Mouse (Mus musculus) thymus, adult 2 months (tissue): ENCODE results near the gene Rsbn1l. TPM values are rescaled to one million over a fixed set of nuclear protein-coding genes. Genes with fewer than 3 reads are reported as not detected.
A peak's percentile ranks its signal among the peaks of the same experiment; 100 is the strongest.

Source experiments
- DNase-seq: peaks from one replicate; pipeline ENCODE4 v3.0.0; 2021
- H3K27ac ChIP-seq: fragments of 200-500 bp; 2 replicates; pipeline ENCODE4 v1.5.1; 2012; ENCODE audit warnings: low read length, control low read depth; ENCODE audit not compliant: control insufficient read depth, insufficient read depth
- H3K27me3 ChIP-seq: fragments of 200-500 bp; 2 replicates; pipeline ENCODE4 v1.6.1; 2012; ENCODE audit warnings: mild to moderate bottlenecking, low read length, moderate library complexity, mixed read lengths; ENCODE audit not compliant: control insufficient read depth, insufficient read depth
- H3K36me3 ChIP-seq: fragments of 200-500 bp; 2 replicates; pipeline ENCODE4 v1.6.1; 2012; ENCODE audit warnings: mild to moderate bottlenecking, low read length, moderate library complexity; ENCODE audit not compliant: control insufficient read depth, insufficient read depth
- H3K4me1 ChIP-seq: fragments of 200-500 bp; replicated peaks from 2 replicates; pipeline ENCODE4 v1.6.1; 2012; ENCODE audit warnings: low read length; ENCODE audit not compliant: control insufficient read depth, insufficient read depth
- H3K4me3 ChIP-seq: fragments of 200-500 bp; 2 replicates; pipeline ENCODE4 v1.5.1; 2012; ENCODE audit warnings: mild to moderate bottlenecking, low read length, control low read depth, moderate library complexity; ENCODE audit not compliant: control insufficient read depth, insufficient read depth
- CTCF ChIP-seq: fragments of 200-500 bp; IDR thresholded peaks from 2 replicates; pipeline ENCODE4 v1.5.1; 2012; ENCODE audit warnings: mild to moderate bottlenecking, control low read depth, low read length, moderate library complexity, borderline replicate concordance; ENCODE audit not compliant: control insufficient read depth, poor library complexity, insufficient read depth; ENCODE audit errors: extremely low read depth
- POLR2A ChIP-seq: fragments of 200-500 bp; IDR thresholded peaks from 2 replicates; pipeline ENCODE4 v1.6.1; 2012; ENCODE audit warnings: mild to moderate bottlenecking, low read length, control low read depth, moderate library complexity; ENCODE audit not compliant: control insufficient read depth, poor library complexity, insufficient read depth; ENCODE audit errors: extremely low read depth
- WGBS: fragments of 180-500 bp; shearing (Covaris S2); methylation state at CpG from one replicate; pipeline ENCODE4 v1.1.7; 2018; 5-methylcytosine and 5-hydroxymethylcytosine counted together
- polyA plus RNA-seq: library from polyadenylated mRNA; depleted of rRNA; stranded (reverse); fragments of >200 nt; gene quantifications from 2 replicates; pipeline ENCODE4 v1.2.3, GENCODE M21; 2012

The Rsbn1l gene
- polyA plus RNA-seq, 1 experiment, result 15.0 TPM

GRCm38 (mm10) chr5:20942523-20942922, 13.7 kb downstream of the Rsbn1l start:
- TF ChIP-seq POLR2A (no peak), CTCF (no peak)
- no peaks in the 10 kb centered on the region for H3K27me3 ChIP-seq
- WGBS, result 36% methylated on average over 3 of the region's 3 CpGs
- H3K27ac ChIP-seq, result peak overlapping the region; percentile 39; the same call in 1 of the 2 replicates
- H3K36me3 ChIP-seq, result no peaks in the 10 kb centered on the region
- no peak overlapping the region for H3K4me3 ChIP-seq
- no peak for DNase-seq
- H3K4me1 ChIP-seq, result peaks cover 42% of the 10 kb centered on the region

GRCm38 (mm10) chr5:20941205-20941604, 15.0 kb downstream of the Rsbn1l start:
- Histone ChIP-seq H3K4me1 (peaks cover 37% of the 10 kb centered on the region), H3K4me3 (no peak overlapping the region), H3K36me3 (no peaks in the 10 kb centered on the region), H3K27ac (peak overlapping the region; percentile 64; the same call in 1 of the 2 replicates), H3K27me3 (no peaks in the 10 kb centered on the region)
- under 1% methylated on average over 5 of the region's 5 CpGs for WGBS
- peak; percentile 60 for DNase-seq
- no peak for TF ChIP-seq POLR2A
- no peak for TF ChIP-seq CTCF

- Histone ChIP-seq H3K36me3 (no peaks in the 10 kb centered on the region), H3K4me1 (peaks cover 38% of the 10 kb centered on the region), H3K27ac (no peak overlapping the region), H3K27me3 (no peaks in the 10 kb centered on the region), H3K4me3 (no peak overlapping the region)
- no peak for TF ChIP-seq POLR2A
- no peak for TF ChIP-seq CTCF
- DNase-seq, result no peak
- WGBS, result 45% methylated on average over 4 of the region's 4 CpGs
Measured at GRCm38 (mm10) chr5:20940696-20941095, 15.5 kb downstream of the Rsbn1l start.

- TF ChIP-seq POLR2A, result no peak
- TF ChIP-seq CTCF, result no peak
- H3K36me3 ChIP-seq, result no peaks in the 10 kb centered on the region
- no peak overlapping the region for H3K27ac ChIP-seq
- H3K27me3 ChIP-seq, result no peaks in the 10 kb centered on the region
- no peak for DNase-seq
- 93% methylated on average over 6 of the region's 6 CpGs for WGBS
- H3K4me1 ChIP-seq, result peaks cover 34% of the 10 kb centered on the region
- H3K4me3 ChIP-seq, result no peak overlapping the region
Measured at GRCm38 (mm10) chr5:20940040-20940571, 16.1 kb downstream of the Rsbn1l start.

GRCm38 (mm10) chr5:20938523-20938922, 17.7 kb downstream of the Rsbn1l start:
- Histone ChIP-seq H3K27ac (peak overlapping the region; percentile 25; the same call in 1 of the 2 replicates), H3K4me1 (peaks cover 31% of the 10 kb centered on the region), H3K27me3 (no peaks in the 10 kb centered on the region), H3K36me3 (no peaks in the 10 kb centered on the region), H3K4me3 (no peak overlapping the region)
- no peak for TF ChIP-seq POLR2A
- no peak for TF ChIP-seq CTCF
- DNase-seq, result no peak
- WGBS, result 24% methylated on average over 5 of the region's 5 CpGs

GRCm38 (mm10) chr5:20935934-20936333, 20.3 kb downstream of the Rsbn1l start:
- TF ChIP-seq CTCF, result no peak
- TF ChIP-seq POLR2A, result no peak
- DNase-seq, result no peak
- Histone ChIP-seq H3K27me3 (no peaks in the 10 kb centered on the region), H3K36me3 (no peaks in the 10 kb centered on the region), H3K4me3 (no peak overlapping the region), H3K4me1 (peaks cover 24% of the 10 kb centered on the region), H3K27ac (no peak overlapping the region)
- 69% methylated on average over 5 of the region's 5 CpGs for WGBS

GRCm38 (mm10) chr5:20932585-20932984, 23.6 kb downstream of the Rsbn1l start:
- no peaks in the 10 kb centered on the region for H3K27me3 ChIP-seq
- H3K4me1 ChIP-seq, result peaks cover 9% of the 10 kb centered on the region; the same call in 1 of the 2 replicates
- H3K36me3 ChIP-seq, result no peaks in the 10 kb centered on the region
- H3K27ac ChIP-seq, result no peak overlapping the region
- H3K4me3 ChIP-seq, result no peak overlapping the region
- DNase-seq, result no peak
- TF ChIP-seq CTCF, result no peak
- TF ChIP-seq POLR2A, result no peak
- 15% methylated on average over 3 of the region's 3 CpGs for WGBS
